Mouse (Mus musculus): ENCODE measurements around the gene Ackr1. TPM values are rescaled to one million over a fixed set of nuclear protein-coding genes. Genes with fewer than 3 reads are reported as not detected.

The Ackr1 gene
- polyA plus RNA-seq, 2 experiments: 1.1 to 2.1 TPM

- no peak for TF ChIP-seq POLR2A (IDR thresholded peaks at IDR 0.05; ENCODE audit: borderline replicate concordance, extremely low read depth, insufficient read depth, insufficient read length)
- WGBS: 87% methylated on average over 1 of the region's 1 CpGs
- no peaks in the 10 kb centered on the region for H3K4me1 ChIP-seq (ENCODE audit: control insufficient read depth, insufficient read depth, low read length)
- no peaks in the 10 kb centered on the region for H3K36me3 ChIP-seq (ENCODE audit: control insufficient read depth, insufficient read depth, low read length)
- no peak for ATAC-seq (ENCODE audit: low FRiP score, low read depth)
- H3K27ac ChIP-seq (replicated peaks; ENCODE audit: low read depth, low read length): no peak overlapping the region
- H3K4me2 ChIP-seq (replicated peaks; ENCODE audit: low read depth, low read length, severe bottlenecking): no peak overlapping the region
- no peaks in the 10 kb centered on the region for H3K27me3 ChIP-seq (ENCODE audit: control insufficient read depth, insufficient read depth, low read length)
- no peak overlapping the region for H3K9ac ChIP-seq (ENCODE audit: low read depth, low read length, severe bottlenecking)
- no peak for DNase-seq (ENCODE audit: low spot score)
- H3K4me3 ChIP-seq (replicated peaks; ENCODE audit: low read length): no peak overlapping the region
- H3K9me3 ChIP-seq (ENCODE audit: control insufficient read depth, low read length): no peaks in the 10 kb centered on the region
These were observed 8.2 kb downstream of the Ackr1 start for GRCm38 (mm10) chr1:173325395-173325794.

DNA sequence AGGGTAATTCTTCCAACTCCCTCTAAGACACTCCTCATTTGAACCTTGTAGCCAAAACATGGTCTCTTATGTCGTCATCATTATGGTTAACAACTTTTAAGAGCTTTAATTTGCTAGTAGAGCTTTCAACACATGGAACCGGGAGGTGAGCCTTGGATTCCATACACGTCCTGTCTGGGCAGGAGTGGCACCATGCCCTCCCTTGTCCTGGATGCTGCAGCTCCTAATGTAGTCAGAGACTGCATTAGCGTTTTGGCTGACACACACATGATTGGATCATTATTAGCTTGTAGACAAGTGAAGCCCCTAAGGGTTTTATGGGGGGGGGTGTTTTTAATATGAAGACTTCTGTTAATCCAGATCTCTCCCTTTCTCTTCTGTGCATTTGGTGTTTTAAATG lies 8.6 kb downstream of the Ackr1 start:
- H3K27ac ChIP-seq (replicated peaks; ENCODE audit: low read depth, low read length): no peak overlapping the region
- TF ChIP-seq POLR2A (IDR thresholded peaks at IDR 0.05; ENCODE audit: borderline replicate concordance, extremely low read depth, insufficient read depth, insufficient read length): no peak
- H3K9me3 ChIP-seq (ENCODE audit: control insufficient read depth, low read length): no peaks in the 10 kb centered on the region
- no peak overlapping the region for H3K4me3 ChIP-seq (replicated peaks; ENCODE audit: low read length)
- DNase-seq (ENCODE audit: low spot score) (no peak), ATAC-seq (ENCODE audit: low FRiP score, low read depth) (no peak)
- H3K9ac ChIP-seq (ENCODE audit: low read depth, low read length, severe bottlenecking): no peak overlapping the region
- H3K4me2 ChIP-seq (replicated peaks; ENCODE audit: low read depth, low read length, severe bottlenecking): no peak overlapping the region
- 50% methylated on average over 4 of the region's 4 CpGs for WGBS
- H3K4me1 ChIP-seq (ENCODE audit: control insufficient read depth, insufficient read depth, low read length): no peaks in the 10 kb centered on the region
- no peaks in the 10 kb centered on the region for H3K27me3 ChIP-seq (ENCODE audit: control insufficient read depth, insufficient read depth, low read length)
- H3K36me3 ChIP-seq (ENCODE audit: control insufficient read depth, insufficient read depth, low read length): no peaks in the 10 kb centered on the region

DNA sequence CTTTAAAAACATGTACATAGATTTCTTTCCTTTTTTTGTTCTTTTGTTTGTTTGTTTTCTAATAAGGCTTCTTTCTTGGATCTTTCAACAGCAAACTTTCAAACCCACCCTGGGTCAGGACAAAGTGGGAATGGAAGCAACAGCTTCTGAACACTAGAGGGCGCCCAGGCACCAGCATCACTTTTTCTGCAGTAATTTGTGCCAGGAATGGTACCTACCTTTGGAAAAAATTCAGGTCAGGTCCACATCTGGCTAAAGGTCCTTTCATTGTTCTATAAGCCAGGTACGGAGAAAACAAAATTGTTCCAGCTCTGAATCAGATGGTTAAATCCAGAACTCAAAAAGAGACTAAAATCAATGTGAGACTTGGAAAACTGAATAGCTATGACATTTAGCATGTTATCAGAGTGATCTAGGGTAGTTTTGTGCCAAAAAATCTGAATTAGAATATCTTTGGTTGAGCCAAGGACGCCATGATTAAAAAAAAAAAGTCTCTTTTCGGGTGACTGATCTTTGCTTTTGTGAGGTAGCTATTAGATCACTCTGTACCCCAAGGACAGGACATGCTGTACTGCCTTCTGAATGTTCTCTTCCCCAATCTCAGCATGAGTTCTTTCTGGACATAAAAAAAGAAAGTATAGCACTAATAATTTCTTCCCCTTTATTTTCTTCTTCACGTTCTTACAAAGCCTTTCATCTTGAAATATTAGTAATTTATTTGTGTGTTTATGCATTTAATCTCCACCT lies 9.5 kb downstream of the Ackr1 start:
- no peaks in the 10 kb centered on the region for H3K36me3 ChIP-seq (ENCODE audit: control insufficient read depth, insufficient read depth, low read length)
- H3K27ac ChIP-seq (replicated peaks; ENCODE audit: low read depth, low read length): no peak overlapping the region
- H3K4me3 ChIP-seq (replicated peaks; ENCODE audit: low read length): no peak overlapping the region
- H3K4me1 ChIP-seq (ENCODE audit: control insufficient read depth, insufficient read depth, low read length): no peaks in the 10 kb centered on the region
- no peak for TF ChIP-seq POLR2A (IDR thresholded peaks at IDR 0.05; ENCODE audit: borderline replicate concordance, extremely low read depth, insufficient read depth, insufficient read length)
- no peak overlapping the region for H3K4me2 ChIP-seq (replicated peaks; ENCODE audit: low read depth, low read length, severe bottlenecking)
- H3K27me3 ChIP-seq (ENCODE audit: control insufficient read depth, insufficient read depth, low read length): no peaks in the 10 kb centered on the region
- ATAC-seq (ENCODE audit: low FRiP score, low read depth) (no peak), DNase-seq (ENCODE audit: low spot score) (no peak)
- H3K9ac ChIP-seq (ENCODE audit: low read depth, low read length, severe bottlenecking): no peak overlapping the region
- 30% methylated on average over 5 of the region's 5 CpGs for WGBS
- H3K9me3 ChIP-seq (ENCODE audit: control insufficient read depth, low read length): no peaks in the 10 kb centered on the region

GRCm38 (mm10) chr1:173322249-173322627 lies 11.3 kb downstream of the Ackr1 start:
- Histone ChIP-seq H3K4me1 (ENCODE audit: control insufficient read depth, insufficient read depth, low read length) (no peaks in the 10 kb centered on the region), H3K9ac (ENCODE audit: low read depth, low read length, severe bottlenecking) (no peak overlapping the region), H3K4me3 (replicated peaks; ENCODE audit: low read length) (no peak overlapping the region), H3K27ac (replicated peaks; ENCODE audit: low read depth, low read length) (no peak overlapping the region), H3K36me3 (ENCODE audit: control insufficient read depth, insufficient read depth, low read length) (no peaks in the 10 kb centered on the region), H3K4me2 (replicated peaks; ENCODE audit: low read depth, low read length, severe bottlenecking) (no peak overlapping the region), H3K9me3 (ENCODE audit: control insufficient read depth, low read length) (no peaks in the 10 kb centered on the region), H3K27me3 (ENCODE audit: control insufficient read depth, insufficient read depth, low read length) (no peaks in the 10 kb centered on the region)
- DNase-seq (ENCODE audit: low spot score) (no peak), ATAC-seq (ENCODE audit: low FRiP score, low read depth) (no peak)
- WGBS: 71% methylated on average over 6 of the region's 6 CpGs
- TF ChIP-seq POLR2A (IDR thresholded peaks at IDR 0.05; ENCODE audit: borderline replicate concordance, extremely low read depth, insufficient read depth, insufficient read length): no peak

- H3K4me2 ChIP-seq (replicated peaks; ENCODE audit: low read depth, low read length, severe bottlenecking): no peak overlapping the region
- no peaks in the 10 kb centered on the region for H3K4me1 ChIP-seq (ENCODE audit: control insufficient read depth, insufficient read depth, low read length)
- H3K36me3 ChIP-seq (ENCODE audit: control insufficient read depth, insufficient read depth, low read length): no peaks in the 10 kb centered on the region
- H3K9me3 ChIP-seq (ENCODE audit: control insufficient read depth, low read length): no peaks in the 10 kb centered on the region
- no peak for DNase-seq (ENCODE audit: low spot score)
- no peak for ATAC-seq (ENCODE audit: low FRiP score, low read depth)
- 82% methylated on average over 8 of the region's 8 CpGs for WGBS
- H3K27ac ChIP-seq (replicated peaks; ENCODE audit: low read depth, low read length): no peak overlapping the region
- TF ChIP-seq POLR2A (IDR thresholded peaks at IDR 0.05; ENCODE audit: borderline replicate concordance, extremely low read depth, insufficient read depth, insufficient read length): no peak
- H3K27me3 ChIP-seq (ENCODE audit: control insufficient read depth, insufficient read depth, low read length): no peaks in the 10 kb centered on the region
- no peak overlapping the region for H3K4me3 ChIP-seq (replicated peaks; ENCODE audit: low read length)
- no peak overlapping the region for H3K9ac ChIP-seq (ENCODE audit: low read depth, low read length, severe bottlenecking)
These were observed 11.8 kb downstream of the Ackr1 start for GRCm38 (mm10) chr1:173321593-173322248.
